Mouse (Mus musculus): ENCODE measurements around the gene Prss41. TPM values are rescaled to one million over a fixed set of nuclear protein-coding genes. Genes with fewer than 3 reads are reported as not detected.

Gene Prss41
- total RNA-seq, 4 experiments from 2014 or later, result 1.8 to 2.3 (median 2.0) TPM

GRCm38 (mm10) chr17:23828271-23829001 lies 15.5 kb downstream of the Prss41 start:
- peak in 1 of 2 experiments; percentile 68 for DNase-seq (ENCODE audit: low spot score in 2 of 2)

DNA sequence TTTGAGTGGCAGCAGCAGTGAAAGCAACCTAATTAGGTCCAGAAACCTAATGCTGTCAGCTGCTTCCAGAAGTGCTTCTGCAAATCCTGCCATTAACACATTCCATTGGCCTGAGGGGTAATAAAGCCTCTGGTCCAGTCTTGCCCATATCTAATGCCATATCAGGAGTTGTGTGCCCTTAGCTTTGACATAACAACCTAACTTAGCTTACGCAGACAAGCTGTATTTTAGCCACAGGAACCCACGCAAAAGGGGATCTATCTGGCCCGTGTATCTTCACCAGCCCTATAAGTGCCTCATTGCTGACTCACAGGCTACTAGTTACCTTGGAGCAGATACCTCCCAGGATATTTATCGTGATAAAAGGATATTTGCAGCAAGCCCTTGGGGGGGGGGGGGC lies 18.4 kb downstream of the Prss41 start:
- no peak for DNase-seq (ENCODE audit: low spot score in 2 of 2)

DNA sequence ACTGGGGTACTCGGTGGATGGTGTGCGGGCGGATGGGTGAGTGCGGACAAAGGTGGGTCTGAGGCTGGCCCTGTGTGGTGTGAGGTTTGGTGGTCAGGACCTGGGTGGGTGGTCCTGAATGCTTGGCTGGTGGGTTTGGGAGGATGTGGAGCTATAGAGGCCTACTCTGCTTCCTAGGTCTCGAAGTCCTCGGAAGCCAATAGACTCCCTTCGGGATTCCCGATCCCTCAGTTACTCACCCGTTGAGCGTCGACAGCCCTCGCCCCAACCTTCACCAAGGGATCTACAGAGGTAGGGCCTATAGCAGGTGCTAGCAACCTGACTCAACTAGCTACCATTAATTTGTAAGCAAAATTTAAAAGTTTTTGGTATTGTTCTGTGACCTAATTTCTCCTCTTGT lies 20.4 kb downstream of the Prss41 start:
- no peak for DNase-seq (ENCODE audit: low spot score in 2 of 2)

GRCm38 (mm10) chr17:23823018-23823417 lies 21.0 kb downstream of the Prss41 start:
- DNase-seq (ENCODE audit: low spot score in 2 of 2), result no peak

GRCm38 (mm10) chr17:23822094-23822493 lies 21.9 kb downstream of the Prss41 start:
- no peak for DNase-seq (ENCODE audit: low spot score in 2 of 2)

GRCm38 (mm10) chr17:23820731-23821130 lies 23.2 kb downstream of the Prss41 start:
- DNase-seq (ENCODE audit: low spot score in 2 of 2), result no peak

- no peak for DNase-seq (ENCODE audit: low spot score in 2 of 2)
Observed at GRCm38 (mm10) chr17:23819235-23819634, 24.7 kb downstream of the Prss41 start.

- no peak for DNase-seq (ENCODE audit: low spot score in 2 of 2)
Observed at GRCm38 (mm10) chr17:23818579-23818978, 25.4 kb downstream of the Prss41 start.

GRCm38 (mm10) chr17:23815641-23816040 lies 28.3 kb downstream of the Prss41 start:
- DNase-seq (ENCODE audit: low spot score in 2 of 2), result no peak

GRCm38 (mm10) chr17:23807918-23808317 lies 36.1 kb downstream of the Prss41 start:
- DNase-seq (ENCODE audit: low spot score in 2 of 2), result no peak

DNA sequence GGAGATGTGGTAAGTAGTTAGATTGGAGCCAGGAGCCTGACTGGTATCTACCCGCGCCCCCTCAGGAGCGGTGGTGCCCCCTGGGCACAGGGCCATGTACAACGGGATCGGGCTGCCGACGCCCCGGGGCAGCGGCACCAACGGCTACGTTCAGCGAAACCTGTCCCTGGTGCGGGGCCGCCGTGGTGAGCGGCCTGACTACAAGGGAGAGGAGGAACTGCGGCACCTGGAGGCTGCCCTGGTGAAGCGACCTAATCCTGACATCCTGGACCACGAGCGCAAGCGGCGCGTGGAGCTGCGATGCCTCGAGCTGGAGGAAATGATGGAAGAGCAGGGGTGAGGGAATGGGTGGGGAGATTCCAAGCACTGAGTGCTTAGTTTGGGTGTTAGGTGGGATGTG lies 37.1 kb downstream of the Prss41 start:
- DNase-seq (ENCODE audit: low spot score in 2 of 2), result no peak

GRCm38 (mm10) chr17:23804426-23805085 lies 39.4 kb downstream of the Prss41 start:
- no peak for DNase-seq (ENCODE audit: low spot score in 2 of 2)

DNA sequence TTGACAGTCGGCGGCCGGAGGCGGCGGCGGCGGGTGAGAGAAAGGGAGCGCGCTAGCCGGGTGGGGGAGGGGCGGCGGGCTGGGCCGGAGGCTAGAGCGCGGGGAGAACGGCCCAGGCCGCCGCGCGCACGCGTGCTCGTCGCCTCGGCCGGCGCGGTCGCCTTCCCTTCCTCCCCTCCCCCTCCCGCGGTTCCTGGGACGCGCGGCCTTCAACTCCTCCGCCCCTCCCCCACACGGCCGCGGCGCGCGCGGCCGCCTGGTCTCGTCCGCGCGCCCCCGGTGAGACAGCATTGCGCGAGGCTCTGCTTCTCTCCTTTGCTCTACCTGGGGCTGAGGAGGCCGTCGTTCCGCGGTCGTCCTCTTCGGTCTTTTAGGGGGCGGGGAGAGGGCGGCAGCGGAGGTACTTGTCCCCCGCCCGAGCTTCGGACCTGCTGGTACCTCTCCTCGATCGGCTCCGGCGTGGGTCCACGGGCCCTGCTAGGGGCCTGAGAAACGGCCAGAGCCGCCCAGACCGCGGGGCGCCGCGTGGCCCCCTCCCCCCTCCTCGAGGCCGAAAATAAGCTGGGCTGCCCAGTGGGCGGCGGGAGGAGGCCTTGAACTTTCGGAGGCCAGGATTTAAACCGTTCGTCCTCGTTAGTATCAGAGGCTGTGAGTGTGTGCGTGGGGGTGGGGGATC lies 40.5 kb downstream of the Prss41 start:
- DNase-seq (ENCODE audit: low spot score in 2 of 2), result peak in 1 of 2 experiments; percentile 50

GRCm38 (mm10) chr17:23802746-23803365 lies 41.1 kb downstream of the Prss41 start:
- DNase-seq (ENCODE audit: low spot score in 2 of 2), result peak; percentile 98 to 99

GRCm38 (mm10) chr17:23801627-23802026 lies 42.3 kb downstream of the Prss41 start:
- no peak for DNase-seq (ENCODE audit: low spot score in 2 of 2)

GRCm38 (mm10) chr17:23797316-23797715 lies 46.7 kb downstream of the Prss41 start:
- DNase-seq (ENCODE audit: low spot score in 2 of 2), result no peak

DNA sequence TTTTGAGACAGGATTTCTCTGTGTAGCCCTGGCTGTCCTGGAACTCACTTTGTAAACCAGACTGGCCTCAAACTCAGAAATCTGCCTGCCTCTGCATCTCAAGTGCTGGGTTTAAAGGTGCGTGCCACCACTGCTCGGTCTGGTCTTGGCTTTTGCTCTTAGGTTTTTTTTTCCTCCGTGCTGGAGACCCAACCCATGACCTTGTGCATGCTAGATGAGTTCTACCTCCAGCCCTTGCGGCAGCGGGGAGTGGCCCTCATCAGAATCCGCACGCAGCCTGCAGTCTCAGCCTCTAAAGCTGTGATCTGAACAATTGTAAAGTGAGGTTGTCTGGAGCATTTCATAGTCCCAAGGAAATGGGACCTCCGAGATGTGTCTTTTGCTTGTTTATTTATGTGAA lies 48.6 kb downstream of the Prss41 start:
- DNase-seq (ENCODE audit: low spot score in 2 of 2), result no peak

- no peak for DNase-seq (ENCODE audit: low spot score in 2 of 2)
Observed at GRCm38 (mm10) chr17:23791079-23791357, 53.0 kb downstream of the Prss41 start.

- DNase-seq (ENCODE audit: low spot score in 2 of 2), result peak in 1 of 2 experiments; percentile 52
Observed at GRCm38 (mm10) chr17:23790269-23791078, 53.5 kb downstream of the Prss41 start, which contains the start of gene Srrm2. Srrm2 (plus strand) TSS chr17:23790532.

DNA sequence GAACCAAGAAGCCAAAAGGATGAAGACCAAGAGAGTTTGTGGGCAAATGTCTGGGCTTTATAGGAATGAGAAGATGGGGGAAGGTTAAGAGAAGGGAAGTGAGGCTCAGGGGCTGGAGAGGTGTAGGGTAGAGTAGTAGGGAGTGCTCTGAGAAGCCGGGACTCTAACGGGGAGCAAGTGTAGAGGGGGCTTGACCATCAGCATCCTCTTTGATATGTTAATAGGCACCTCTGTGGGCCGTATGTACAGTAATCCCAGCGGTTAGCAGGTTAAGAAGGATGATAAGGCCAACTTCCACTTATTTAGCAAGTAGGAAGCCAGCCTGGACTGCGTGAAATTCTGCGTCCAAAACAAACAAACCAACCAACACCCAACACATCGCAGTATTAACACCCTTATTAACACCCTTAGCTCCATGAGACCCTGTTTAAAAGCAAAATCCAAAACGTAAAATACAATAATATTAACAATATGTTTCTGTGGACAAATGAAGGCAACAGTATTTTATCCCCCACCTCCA lies 54.2 kb downstream of the Prss41 start:
- no peak for DNase-seq (ENCODE audit: low spot score in 2 of 2)

- DNase-seq (ENCODE audit: low spot score in 2 of 2), result no peak
Observed at GRCm38 (mm10) chr17:23788973-23789372, 55.0 kb downstream of the Prss41 start.
